Mouse (Mus musculus) embryo, embryonic 10.5 days (tissue): ENCODE results near the gene Chst11.

Experiments used
- DNase-seq: peaks from one replicate; pipeline ENCODE4 v3.0.0-alpha.2; 2015; ENCODE audit warnings: low spot score

Chst11 gene

DNA sequence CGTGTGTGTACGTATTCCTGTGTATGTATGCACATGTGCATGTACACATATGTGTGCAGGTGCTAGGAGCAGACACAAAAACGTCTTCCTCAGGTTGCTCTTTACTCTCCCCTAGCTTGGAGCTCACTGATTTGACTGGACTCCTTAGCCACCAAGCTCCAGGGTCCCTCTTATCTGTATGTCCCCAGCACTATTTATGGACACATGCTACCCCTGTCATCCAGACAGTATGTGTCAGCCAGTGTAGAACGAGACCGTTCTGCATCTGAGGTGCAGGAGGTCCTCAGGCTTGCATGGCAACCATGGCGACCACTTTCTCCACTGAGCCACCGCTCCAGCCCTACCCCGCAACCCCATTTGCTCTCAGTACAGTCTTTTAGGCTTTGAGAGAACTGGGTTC is 93.4 kb downstream of the Chst11 start:
- DNase-seq: no peak

DNA sequence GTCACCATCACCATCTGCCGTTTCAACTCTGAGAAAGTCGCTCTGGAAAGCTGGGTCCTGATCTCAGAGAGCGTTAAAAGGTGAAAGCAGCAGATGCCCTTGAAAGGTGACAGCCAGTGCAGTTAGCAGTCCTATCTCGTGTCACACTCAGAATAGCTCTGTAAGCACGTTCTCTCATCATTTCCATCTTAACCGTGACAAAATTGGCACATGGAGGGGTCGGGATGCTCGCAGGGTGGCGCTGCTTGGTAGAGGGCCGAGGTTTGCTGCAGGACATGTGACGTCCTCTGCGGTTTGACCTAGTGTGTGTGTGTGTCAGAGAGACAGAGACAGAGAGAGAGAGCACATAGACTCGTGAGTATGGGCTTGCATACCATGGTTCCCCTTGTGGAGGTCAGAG is 94.5 kb downstream of the Chst11 start:
- DNase-seq: no peak

DNA sequence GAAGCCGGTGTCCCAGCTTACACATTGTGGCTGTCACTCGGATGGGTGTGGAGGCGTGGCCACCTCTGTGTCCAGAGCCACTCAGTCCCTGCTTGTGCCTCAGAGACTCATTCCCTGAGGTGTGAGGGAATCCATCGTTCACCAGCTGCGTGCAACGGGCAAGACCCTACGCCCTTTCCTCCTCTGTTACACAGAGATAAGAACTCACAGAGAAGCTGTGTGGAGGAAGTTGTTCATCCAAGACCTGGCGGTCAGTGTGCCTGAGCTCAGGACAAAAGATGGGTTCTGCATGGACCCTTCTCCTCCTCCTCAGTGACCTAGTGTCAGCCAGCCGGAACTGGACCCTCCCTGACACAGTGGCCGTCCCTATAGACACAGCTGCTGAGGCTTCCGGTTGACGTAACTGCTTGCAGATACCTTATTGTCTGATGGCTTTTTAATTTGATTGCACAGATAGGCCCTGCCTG is 95.0 kb downstream of the Chst11 start:
- peak; percentile 50 for DNase-seq

DNA sequence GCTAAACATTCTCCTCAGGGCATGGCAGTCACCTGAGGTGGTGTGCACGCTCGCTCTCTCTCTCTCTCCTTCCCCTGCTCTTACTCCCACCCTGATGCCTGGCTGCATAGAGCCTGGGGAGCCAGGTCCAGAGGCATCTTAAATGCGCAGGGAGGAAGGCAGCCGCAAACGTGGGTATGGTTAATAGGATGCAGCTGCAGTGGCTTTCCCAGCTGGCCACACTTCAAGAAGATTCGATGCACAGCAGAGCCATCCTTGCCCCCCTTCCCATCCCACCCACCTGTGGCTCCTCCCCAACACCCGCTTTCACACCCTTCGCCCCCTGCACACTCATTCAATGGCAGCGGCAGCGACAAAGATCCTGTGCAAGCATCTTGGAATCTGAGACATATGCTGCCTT is 95.6 kb downstream of the Chst11 start:
- DNase-seq: no peak

DNA sequence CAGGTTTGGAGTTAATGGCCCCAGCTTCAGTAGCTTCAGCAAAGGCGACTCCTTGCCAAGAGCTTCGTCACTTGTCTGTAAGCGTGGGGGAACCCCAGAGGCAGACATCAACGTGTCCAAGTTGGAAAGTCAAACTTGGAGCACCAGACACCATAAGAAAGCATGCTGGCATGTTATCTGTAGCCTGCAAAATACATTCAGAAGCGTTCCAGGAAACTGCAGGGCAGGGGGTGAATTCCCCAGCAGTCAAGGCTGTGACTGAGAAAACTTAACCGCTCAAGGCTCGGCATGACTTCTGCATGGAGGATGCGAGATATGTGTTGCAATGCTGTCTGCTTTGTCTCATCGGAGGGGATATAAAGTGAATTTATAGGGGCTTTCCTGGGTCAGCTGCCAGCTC is 98.6 kb downstream of the Chst11 start:
- no peak for DNase-seq

DNA sequence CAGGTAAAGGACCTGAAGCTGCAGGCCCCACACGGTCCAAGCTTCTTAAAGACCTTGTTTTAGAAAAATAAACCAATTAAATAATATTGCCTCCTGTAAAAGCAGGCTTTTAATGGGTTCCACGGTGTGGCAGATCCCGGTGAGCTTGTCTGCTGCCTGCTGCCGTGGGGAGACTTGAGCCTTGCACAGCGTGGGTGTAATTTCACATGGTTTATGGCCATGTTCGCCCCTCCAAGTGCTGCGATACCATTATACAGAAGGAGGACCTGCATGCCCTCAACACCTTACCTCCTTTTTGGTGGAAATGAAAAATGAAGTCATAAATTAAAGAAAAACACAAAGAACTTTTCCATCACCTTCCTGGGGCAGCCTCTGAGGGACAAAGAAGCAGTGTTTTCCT is 103.0 kb downstream of the Chst11 start:
- DNase-seq: no peak

DNA sequence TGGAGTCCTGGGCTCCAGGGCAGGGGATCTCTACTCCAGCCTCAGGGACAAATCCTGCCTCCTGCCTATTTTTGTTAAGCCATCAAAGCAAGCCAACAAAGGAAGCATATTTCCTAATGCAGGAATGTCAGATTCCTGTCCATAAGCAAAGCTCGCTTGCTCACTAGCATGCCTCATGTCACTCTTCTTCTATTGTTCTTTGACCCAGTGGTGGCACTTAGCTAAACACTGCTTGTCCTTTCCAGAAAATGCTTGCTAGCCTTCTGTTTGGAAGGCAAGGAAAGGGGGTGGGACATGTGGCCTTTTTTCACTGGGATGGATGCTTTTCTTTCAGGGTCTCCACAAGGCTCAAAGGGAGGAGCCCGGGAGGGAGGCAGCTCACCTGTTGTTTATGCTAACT is 103.5 kb downstream of the Chst11 start:
- no peak for DNase-seq

DNA sequence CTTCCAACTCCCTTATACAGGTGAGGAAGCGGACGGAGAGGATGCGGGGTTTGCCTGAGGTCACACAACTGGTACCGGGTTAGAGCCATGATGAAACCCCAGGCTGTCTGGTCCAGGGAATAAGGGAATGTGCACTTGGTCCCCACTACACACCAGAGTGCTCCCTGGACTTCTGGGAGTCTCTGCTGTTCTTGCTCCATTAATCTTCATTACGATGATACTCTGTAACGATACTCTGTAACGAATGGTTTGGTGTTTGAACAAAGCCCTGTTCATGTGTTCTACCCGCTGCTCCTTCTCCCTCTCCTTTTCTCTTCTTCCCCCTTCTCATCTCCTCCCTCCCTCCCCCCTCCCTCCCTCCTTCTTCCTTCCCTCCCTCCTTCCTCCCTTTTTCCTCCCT is 104.9 kb downstream of the Chst11 start:
- no peak for DNase-seq

DNA sequence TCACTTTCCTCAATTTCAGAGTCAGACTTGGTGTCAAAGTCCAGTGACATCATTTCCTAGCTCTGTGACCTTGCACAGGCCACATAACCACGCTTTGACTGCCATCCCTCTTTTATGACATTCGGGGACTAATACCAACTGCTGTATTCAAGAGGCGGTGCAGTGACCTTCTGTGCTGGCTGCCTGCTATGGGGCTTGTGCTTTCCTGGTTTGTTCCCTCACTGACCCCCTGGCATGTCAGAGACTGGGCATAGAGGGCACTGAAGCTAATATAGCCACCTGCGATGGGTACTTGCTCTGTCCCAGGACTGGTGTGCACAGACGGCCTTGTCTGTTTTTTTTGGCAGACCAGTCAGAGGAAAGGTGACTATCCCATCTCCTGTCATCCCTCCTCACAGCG is 108.4 kb downstream of the Chst11 start:
- no peak for DNase-seq

DNA sequence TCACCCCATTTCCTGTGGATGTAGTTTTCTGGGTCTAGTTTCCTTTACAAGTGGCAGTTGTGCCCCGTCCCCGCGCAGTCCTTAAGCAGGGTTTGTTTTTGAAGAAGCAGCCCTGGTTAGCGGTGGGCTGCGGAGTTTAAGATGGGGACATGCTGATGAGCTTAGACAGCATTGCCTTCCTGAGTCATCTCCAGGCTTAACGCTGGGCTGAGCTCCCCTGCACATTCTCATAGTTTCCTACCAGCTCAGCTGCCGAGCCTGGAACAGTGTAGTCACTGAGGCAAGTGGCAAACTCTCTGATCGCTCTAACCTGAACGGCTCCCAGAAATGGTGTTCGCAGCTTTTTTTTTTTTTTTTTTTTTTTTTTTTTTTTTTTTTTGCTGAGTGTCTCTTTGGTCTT is 109.0 kb downstream of the Chst11 start:
- no peak for DNase-seq

DNA sequence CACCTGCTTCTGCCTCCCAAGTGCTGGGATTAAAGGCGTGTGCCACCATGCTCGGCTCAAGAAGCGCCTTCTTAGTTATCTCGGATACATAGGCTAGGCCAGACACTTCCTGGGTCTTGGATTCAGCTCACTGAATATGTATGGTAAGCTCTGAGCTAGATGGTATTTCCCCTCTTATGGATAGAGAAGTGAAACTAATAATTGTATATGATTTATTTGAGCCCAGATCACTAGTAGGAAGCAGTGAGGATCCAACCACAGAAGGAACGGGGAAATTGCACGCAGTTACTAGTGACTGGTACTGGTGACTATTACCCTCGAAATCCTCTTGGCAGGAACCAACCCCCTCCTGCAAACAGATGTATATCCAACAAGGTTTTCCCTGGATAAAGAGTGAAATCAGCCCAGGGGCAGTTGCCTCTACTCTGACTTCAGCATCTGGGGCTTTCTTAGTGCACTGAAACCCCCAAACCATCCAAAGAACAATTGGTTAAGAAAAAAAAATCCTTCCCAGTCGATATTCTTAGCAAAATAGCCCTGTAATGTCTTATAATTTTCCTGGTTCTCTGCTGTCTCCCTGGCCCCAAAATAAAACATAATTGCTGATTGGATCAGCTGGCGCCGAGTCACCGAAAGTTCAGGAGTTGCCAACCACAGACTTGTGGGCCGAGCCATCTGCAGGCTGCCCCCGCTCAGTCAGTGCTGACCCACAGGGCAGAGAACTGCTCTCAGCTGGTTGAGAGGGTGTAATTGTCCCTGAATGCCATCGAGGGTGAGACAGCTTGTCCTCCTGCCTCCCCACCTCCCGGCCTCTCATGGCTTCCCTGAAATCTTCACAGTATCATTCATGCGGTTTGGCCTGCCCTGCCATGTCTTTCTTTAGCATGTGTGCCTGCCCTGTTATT is 109.8 kb downstream of the Chst11 start:
- DNase-seq: no peak

DNA sequence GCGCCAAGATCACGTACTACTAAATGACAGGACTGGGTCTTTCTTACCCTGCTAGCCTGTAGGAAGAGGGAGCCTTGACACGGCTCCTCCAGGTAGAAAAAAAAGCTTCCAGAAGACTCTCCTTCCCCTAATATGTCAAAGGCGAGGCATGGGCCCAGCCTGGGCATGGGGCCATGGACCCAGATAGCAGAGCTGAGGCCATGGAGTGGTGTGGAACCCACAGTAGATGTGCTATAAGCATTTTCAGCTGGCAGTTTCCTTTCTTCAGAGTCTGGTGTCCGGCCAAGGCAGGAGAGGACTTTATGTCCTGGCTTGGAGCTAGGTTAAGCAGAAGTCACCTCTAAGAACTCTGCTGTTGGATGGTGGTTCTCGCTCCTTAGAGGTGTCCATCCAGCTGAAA is 111.0 kb downstream of the Chst11 start:
- no peak for DNase-seq

DNA sequence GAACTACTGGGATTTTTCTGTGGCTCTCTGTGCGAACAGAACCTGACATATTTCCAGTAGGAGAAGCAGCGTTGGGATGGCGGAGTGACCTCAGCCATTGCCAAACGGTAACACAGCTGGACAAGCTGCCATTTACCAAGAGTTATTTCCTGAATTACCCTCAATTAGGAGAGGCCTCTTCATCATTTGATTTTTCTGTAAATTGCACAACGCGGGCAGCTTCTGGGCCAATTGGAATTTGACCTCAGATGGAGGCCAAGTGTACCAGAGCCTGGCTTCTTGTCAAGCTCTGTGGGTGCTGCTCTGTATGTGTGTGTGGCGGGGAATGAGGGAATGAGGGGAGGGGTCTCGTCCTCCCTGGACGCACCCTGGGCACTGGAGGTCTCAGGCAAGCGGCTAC is 113.6 kb downstream of the Chst11 start:
- no peak for DNase-seq

DNA sequence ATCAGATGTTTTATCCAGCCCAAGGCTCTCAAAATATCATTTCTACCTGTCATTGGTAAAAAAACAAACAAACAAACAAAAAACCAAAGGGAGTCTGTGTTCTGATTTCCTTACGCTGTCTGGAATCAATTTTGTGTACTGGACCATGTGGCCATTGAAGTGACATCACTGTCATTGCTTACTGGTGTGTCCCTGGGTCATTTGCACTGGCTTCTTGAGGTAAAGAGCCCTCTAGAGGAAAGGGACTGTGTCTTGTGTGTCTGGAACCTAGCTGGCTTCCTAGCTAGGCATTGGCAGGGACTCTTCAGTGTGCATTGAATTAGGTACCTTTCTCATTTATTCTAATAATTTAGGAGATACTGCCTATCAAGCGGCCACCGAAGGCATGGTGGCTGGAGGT is 114.4 kb downstream of the Chst11 start:
- no peak for DNase-seq

DNA sequence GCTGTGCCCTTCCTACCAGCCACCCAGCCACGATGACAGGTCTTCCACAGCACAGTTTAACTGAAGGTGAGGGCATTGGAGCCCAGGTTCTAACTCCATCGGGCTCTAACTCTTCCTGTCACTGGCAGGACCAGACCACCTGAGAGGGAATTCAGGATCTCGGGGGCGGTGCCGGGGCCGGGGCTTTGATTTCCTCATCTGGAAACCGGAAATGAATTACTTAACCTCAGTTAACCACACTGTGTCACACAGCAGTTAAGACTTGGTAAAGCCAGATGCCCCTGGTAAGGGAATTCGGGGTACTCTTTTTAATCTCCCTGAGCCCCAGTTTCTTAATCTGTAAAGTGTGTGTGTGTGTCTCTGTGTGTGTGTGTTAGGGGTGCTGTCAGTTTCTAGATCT is 115.6 kb downstream of the Chst11 start:
- no peak for DNase-seq

DNA sequence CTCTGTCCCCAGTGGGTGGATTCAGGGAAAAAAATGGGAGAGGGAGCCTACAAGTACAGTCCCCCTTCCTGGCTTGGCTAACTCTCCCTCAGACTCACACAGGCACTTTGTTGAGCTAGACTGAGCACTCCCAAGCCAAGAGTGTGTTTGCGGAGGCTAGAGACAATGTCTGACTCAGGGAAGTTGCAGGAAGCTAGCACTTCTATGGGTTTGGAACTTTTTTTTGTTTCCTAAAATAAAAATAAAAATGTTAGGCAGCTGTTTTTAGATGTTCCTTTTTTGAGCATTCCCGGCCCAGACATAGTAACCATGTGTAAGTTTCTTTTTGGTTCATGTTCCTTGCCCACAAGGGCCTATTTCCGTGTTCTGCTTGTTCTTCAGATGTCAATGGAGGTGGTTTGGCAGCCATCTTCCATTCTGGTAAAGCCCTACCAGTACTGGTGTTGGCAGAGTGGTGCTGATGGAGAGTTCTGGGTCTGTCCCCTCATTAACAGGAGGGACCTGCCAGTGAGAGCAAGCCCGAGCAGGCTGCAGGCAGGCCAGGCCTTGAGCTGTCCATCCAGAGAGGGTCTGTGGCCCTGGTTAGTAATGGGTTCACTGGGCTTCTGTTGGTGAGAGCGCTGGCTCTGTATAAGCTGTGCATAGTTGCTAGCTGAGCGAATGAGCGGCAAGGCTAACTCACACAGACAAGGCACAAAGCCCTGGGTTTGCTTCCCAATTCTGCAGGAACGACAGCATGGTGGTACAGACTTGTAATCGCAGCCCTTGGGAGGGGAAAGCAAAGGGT is 116.3 kb downstream of the Chst11 start:
- DNase-seq: no peak

DNA sequence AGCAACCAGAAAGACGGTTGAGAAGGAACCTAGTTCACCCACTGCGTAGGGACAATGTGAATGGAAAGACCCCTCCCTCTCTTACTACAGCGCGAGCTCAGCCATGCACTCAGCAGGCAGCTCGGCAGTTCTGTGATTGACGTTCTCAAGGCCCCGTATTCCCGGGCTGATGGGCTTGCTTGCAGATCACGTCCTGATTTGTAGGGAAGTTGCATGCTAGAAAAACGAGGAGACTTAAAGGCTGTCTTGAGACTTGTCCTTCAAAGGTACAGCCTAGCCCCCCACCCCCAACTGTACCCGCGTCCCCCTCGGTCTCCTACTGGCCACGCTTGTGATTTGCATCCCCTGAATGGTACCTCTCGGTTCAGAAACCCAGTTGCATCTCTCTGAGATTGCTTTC is 117.4 kb downstream of the Chst11 start:
- peak; percentile 40 for DNase-seq

DNA sequence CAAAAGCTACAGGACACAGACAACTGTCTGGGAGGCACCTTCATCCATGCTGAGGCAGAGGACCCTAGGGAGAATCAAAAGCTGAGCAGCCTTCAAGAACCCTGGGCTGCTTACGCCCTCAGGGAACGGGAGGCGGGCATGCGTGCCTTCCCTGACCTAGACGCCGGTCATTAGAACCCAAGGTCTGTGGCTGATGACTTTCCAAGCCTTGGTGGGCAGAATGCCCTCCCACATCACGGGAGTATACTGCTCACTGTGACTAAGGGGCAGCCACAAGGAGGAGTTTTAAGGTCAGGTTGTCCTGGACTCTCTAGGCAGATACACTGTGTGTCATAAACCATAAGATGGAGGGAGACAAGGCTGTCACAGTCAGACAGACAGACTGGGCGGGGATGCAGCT is 118.9 kb downstream of the Chst11 start:
- no peak for DNase-seq

DNA sequence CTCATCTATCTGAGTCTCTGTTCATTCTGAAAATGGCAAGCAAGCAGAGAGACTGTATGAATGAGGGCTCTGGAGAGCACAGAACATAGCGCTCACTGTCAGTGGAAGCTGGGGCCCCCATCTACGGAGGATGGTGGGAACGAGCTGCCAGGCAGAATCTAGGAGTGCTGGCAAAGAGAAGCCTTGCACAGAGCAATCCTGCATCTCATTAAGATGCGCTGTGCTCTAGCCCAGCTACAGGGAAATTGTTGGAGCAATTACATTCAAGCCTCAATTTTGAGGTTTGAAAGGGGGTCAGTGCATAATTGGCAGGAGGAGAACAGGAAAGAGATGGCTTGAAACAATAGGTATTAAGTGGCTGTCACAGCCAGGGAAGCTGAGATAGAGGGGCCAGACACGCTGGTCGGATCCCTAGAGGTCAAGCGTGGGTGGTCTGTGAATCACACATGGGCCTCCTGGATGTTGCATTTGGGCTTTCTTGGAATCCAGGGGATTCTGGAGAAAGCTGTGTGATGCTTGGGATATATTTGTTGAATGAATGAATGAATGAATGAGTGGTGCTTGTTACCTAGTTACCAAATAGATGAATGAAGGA is 121.0 kb downstream of the Chst11 start:
- DNase-seq: no peak

DNA sequence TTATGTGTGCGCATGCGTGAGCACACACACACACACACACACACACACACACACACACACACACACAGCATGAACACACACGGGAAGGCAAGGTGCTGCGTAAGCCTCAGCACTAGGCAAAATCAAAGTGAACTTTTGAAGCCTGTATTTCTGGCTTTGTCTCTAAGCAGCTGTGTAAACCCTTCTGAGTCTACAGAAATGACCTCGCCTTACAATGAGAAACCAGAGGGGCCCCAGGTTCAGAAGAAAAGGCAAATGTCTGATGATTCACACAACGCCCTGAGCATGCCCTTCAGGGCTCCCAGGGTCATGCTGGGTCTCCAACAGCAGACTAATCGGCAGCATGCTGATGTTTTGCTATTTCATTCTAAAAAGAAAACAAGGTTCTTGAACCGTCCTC is 122.1 kb downstream of the Chst11 start:
- DNase-seq: peak; percentile 60

DNA sequence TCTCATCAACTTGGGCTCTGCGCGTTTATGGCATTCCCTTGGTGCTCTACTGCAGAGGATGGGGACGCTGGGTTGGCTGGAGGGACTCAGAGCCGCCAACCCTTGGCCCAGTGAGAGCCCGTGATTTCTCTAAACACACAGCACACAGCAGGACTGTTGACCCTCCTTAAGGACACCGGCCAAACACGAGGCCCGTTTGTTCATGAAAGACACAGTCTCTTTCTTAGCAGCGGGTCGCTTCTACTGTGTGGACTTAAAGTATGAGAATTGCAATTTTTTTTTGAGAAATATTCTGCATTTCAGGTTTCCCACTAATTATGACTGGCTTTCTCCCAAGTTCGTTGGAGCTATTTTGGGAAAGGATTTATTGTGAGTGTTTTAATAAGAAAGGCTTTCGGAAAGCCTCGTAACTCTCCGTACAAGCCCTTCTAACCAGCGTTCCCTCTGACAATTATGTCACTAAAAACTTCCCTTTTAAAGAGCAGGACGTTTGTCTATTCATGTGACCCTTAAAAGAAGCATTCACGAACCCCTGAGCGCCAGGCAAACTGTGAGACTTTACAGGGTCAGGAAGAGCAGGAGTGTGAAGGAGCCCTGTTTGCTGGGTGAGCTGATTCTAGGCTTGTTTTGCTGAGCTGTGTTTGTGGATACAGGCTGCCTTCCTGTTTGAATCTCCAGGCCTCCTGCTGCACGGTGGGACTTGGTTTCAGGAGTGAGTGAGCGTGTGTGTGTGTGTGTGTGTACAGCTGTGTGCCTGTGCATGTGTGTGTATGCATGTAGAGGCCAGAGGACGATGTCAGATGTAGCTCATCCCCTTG is 122.8 kb downstream of the Chst11 start:
- DNase-seq: peak; percentile 55

DNA sequence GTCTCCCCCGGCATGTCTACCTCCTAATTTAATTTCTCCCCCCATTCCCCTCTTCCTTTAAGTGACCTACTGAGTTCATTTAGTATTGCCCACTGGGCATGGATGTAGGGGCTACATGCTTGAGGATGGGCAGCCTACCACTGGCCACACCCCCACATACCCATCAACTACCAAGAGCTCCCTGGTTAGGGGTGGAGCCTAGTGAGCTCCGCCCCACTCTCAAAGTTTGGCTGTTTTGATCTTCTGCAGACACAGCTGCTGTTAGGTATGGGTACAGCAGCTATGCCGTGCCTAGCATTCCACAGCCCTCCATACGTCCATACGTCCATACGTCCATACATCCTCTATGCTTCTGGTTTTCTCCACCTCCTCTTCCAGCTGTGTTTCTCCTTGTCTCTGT is 123.6 kb downstream of the Chst11 start:
- DNase-seq: no peak
